Mouse (Mus musculus): Measurements from ENCODE around the gene Fam173a. TPM values are rescaled to one million over a fixed set of nuclear protein-coding genes. Genes with fewer than 3 reads are reported as not detected.

The Fam173a gene
- polyA plus RNA-seq (2017; shearing (Covaris generic)): 125 TPM

GRCm38 (mm10) chr17:25792615-25793014 is at the start of gene Fam173a:
Gene Fam173a (minus strand): TSS chr17:25792901.

GRCm38 (mm10) chr17:25841117-25841880 is 48.6 kb upstream of the Fam173a start, which contains the start of gene Gm20683:
Gene Gm20683 (minus strand): TSS chr17:25841763.

GRCm38 (mm10) chr17:25837076-25837410 is 44.3 kb upstream of the Fam173a start, which contains the start of gene Rhbdl1:
Gene Rhbdl1 (minus strand): TSS chr17:25837295.

GRCm38 (mm10) chr17:25833291-25833663 is 40.6 kb upstream of the Fam173a start, which contains the start of gene Stub1:
Gene Stub1 (minus strand): TSS chr17:25833404.

GRCm38 (mm10) chr17:25828712-25829557 is 36.2 kb upstream of the Fam173a start, which contains the start of gene Jmjd8:
Gene Jmjd8 (plus strand): TSS chr17:25828867.

GRCm38 (mm10) chr17:25823452-25823851 is 30.8 kb upstream of the Fam173a start, which contains the start of gene Wdr24:
Gene Wdr24 (plus strand): TSS chr17:25823627.

GRCm38 (mm10) chr17:25808789-25809605 is 16.3 kb upstream of the Fam173a start, which contains the start of gene Fbxl16:
Gene Fbxl16 (plus strand): TSS chr17:25809085.

GRCm38 (mm10) chr17:25796951-25797369 is 4.3 kb upstream of the Fam173a start, which contains the start of gene Metrn:
Gene Metrn (minus strand): TSS chr17:25797136.

GRCm38 (mm10) chr17:25795609-25796092 is 3.0 kb upstream of the Fam173a start, which contains the start of gene AC134908.4:
Gene AC134908.4 (minus strand): TSS chr17:25795659.

GRCm38 (mm10) chr17:25786280-25786679 is 6.4 kb downstream of the Fam173a start, which contains the start of gene Ccdc78:
Gene Ccdc78 (plus strand): TSS chr17:25786580.

GRCm38 (mm10) chr17:25785281-25785745 is 7.4 kb downstream of the Fam173a start, which contains the start of gene Haghl:
Gene Haghl (minus strand): TSS chr17:25785673.

GRCm38 (mm10) chr17:25773549-25774120 is 19.1 kb downstream of the Fam173a start, which contains the start of gene Narfl:
Gene Narfl (plus strand): TSS chr17:25773776.

GRCm38 (mm10) chr17:25754241-25754640 is 38.5 kb downstream of the Fam173a start, which contains the start of gene Msln:
Gene Msln (minus strand): TSS chr17:25754378.

Other genes starting within 250 kb of the Fam173a start
- 0.16 TPM for gene Sox8, start 222.2 kb downstream of the Fam173a start, polyA plus RNA-seq (2017; shearing (Covaris generic))
- 15.5 TPM for gene Lmf1, start 213.8 kb downstream of the Fam173a start, polyA plus RNA-seq (2017; shearing (Covaris generic))
- gene Gng13, start 75.7 kb downstream of the Fam173a start, polyA plus RNA-seq (2017; shearing (Covaris generic)): not detected
- 4.7 TPM for gene Chtf18, start 65.5 kb downstream of the Fam173a start, polyA plus RNA-seq (2017; shearing (Covaris generic))
- 4.0 TPM for gene Rpusd1, start 65.2 kb downstream of the Fam173a start, polyA plus RNA-seq (2017; shearing (Covaris generic))
- gene Mslnl, start 56.9 kb downstream of the Fam173a start, polyA plus RNA-seq (2017; shearing (Covaris generic)): not detected
- gene Msln, start 38.5 kb downstream of the Fam173a start, polyA plus RNA-seq (2017; shearing (Covaris generic)): not detected
- 15.6 TPM for gene Narfl, start 19.1 kb downstream of the Fam173a start, polyA plus RNA-seq (2017; shearing (Covaris generic))
- 23.1 TPM for gene Haghl, start 7.2 kb downstream of the Fam173a start, polyA plus RNA-seq (2017; shearing (Covaris generic))
- gene Ccdc78, start 6.3 kb downstream of the Fam173a start, polyA plus RNA-seq (2017; shearing (Covaris generic)): 0.29 TPM
- not detected for gene AC134908.4, start 2.8 kb upstream of the Fam173a start, polyA plus RNA-seq (2017; shearing (Covaris generic))
- 28.1 TPM for gene Metrn, start 4.2 kb upstream of the Fam173a start, polyA plus RNA-seq (2017; shearing (Covaris generic))
- not detected for gene Fbxl16, start 16.2 kb upstream of the Fam173a start, polyA plus RNA-seq (2017; shearing (Covaris generic))
- gene Wdr24, start 30.7 kb upstream of the Fam173a start, polyA plus RNA-seq (2017; shearing (Covaris generic)): 19.3 TPM
- gene Jmjd8, start 36.0 kb upstream of the Fam173a start, polyA plus RNA-seq (2017; shearing (Covaris generic)): 18.3 TPM
- gene Stub1, start 40.5 kb upstream of the Fam173a start, polyA plus RNA-seq (2017; shearing (Covaris generic)): 126 TPM
- not detected for gene Rhbdl1, start 44.4 kb upstream of the Fam173a start, polyA plus RNA-seq (2017; shearing (Covaris generic))
- 1.9 TPM for gene Gm20683, start 48.9 kb upstream of the Fam173a start, polyA plus RNA-seq (2017; shearing (Covaris generic))
- 27.1 TPM for gene Rhot2, start 52.0 kb upstream of the Fam173a start, polyA plus RNA-seq (2017; shearing (Covaris generic))
- 20.9 TPM for gene Wdr90, start 68.6 kb upstream of the Fam173a start, polyA plus RNA-seq (2017; shearing (Covaris generic))
- 18.5 TPM for gene Mcrip2, start 75.9 kb upstream of the Fam173a start, polyA plus RNA-seq (2017; shearing (Covaris generic))
- gene Mettl26, start 82.2 kb upstream of the Fam173a start, polyA plus RNA-seq (2017; shearing (Covaris generic)): 41.5 TPM
- 0.21 TPM for gene Wfikkn1, start 88.0 kb upstream of the Fam173a start, polyA plus RNA-seq (2017; shearing (Covaris generic))
- 17.2 TPM for gene Rab40c, start 126.8 kb upstream of the Fam173a start, polyA plus RNA-seq (2017; shearing (Covaris generic))
- gene Pigq, start 152.0 kb upstream of the Fam173a start, polyA plus RNA-seq (2017; shearing (Covaris generic)): 39.1 TPM
- gene Nhlrc4, start 152.1 kb upstream of the Fam173a start, polyA plus RNA-seq (2017; shearing (Covaris generic)): not detected
- gene A930017K11Rik, start 159.7 kb upstream of the Fam173a start, polyA plus RNA-seq (2017; shearing (Covaris generic)): not detected
- 21.9 TPM for gene Capn15, start 192.9 kb upstream of the Fam173a start, polyA plus RNA-seq (2017; shearing (Covaris generic))